Mouse (Mus musculus): ENCODE measurements around the gene Pxmp4. TPM values are rescaled to one million over a fixed set of nuclear protein-coding genes. Genes with fewer than 3 reads are reported as not detected.

Pxmp4 gene
- polyA plus RNA-seq, 1 experiment: 118 TPM

DNA sequence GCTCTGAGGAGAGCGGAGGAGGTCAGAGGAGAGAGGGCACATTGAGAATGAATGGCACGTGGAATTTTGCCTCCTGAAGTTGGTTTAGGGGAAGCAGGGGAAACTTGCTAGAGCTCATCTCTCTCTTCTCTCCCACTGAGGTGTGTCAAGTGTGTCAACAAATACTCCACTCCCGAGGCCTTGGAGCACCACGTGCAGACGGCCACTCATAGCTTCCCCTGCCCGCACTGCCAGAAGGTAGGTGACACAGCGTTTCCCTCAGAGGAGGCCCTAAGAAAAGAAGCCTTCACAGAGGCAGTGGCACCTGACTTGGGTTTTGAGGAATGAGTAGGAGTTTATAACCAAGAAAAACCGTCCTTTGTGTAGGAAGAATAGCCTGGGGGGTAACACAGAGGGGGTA lies 37.7 kb upstream of the Pxmp4 start:
- H3K27ac ChIP-seq (ENCODE audit: insufficient read depth, low read depth, low read length): no peak overlapping the region
- no peak overlapping the region for H3K4me3 ChIP-seq (ENCODE audit: insufficient read depth, low read depth, low read length)
- H3K4me1 ChIP-seq (ENCODE audit: control insufficient read depth, insufficient read depth, low read length): no peaks in the 10 kb centered on the region
- TF ChIP-seq POLR2A (IDR thresholded peaks at IDR 0.05; ENCODE audit: low read depth, low read length): no peak
- no peak for TF ChIP-seq CTCF (conservative IDR thresholded peaks at IDR 0.05; ENCODE audit: insufficient read depth, insufficient read length, low read depth, low read length)
- H3K27me3 ChIP-seq (replicated peaks; ENCODE audit: control insufficient read depth, insufficient read depth, low read length): no peaks in the 10 kb centered on the region
- DNase-seq: no peak
- 83% methylated on average over 8 of the region's 8 CpGs for WGBS
- no peaks in the 10 kb centered on the region for H3K36me3 ChIP-seq (ENCODE audit: control insufficient read depth, insufficient read depth, low read length)

DNA sequence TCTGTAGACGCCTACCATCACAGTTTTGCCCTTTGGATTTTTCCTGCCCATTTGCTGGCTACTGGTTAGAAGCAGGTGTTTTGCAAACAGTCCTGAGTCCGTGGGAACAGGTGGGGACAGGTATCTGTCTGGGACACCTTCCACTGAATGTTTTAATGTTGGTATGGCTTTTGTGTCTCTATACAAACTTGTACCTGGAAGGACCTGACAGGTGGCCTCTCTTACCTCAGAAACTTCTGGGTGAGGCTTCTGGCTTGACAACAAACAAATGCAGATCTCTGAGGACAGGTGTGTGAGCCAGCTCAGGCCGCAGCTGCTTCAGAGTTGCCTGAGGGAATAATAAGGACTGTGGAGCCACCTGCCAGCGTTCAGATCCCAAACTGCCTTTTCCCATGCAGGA lies 35.6 kb upstream of the Pxmp4 start:
- TF ChIP-seq CTCF (conservative IDR thresholded peaks at IDR 0.05; ENCODE audit: insufficient read depth, insufficient read length, low read depth, low read length): no peak
- no peak for TF ChIP-seq POLR2A (IDR thresholded peaks at IDR 0.05; ENCODE audit: low read depth, low read length)
- no peaks in the 10 kb centered on the region for H3K27me3 ChIP-seq (replicated peaks; ENCODE audit: control insufficient read depth, insufficient read depth, low read length)
- no peak for DNase-seq
- H3K36me3 ChIP-seq (ENCODE audit: control insufficient read depth, insufficient read depth, low read length): no peaks in the 10 kb centered on the region
- no peak overlapping the region for H3K4me3 ChIP-seq (ENCODE audit: insufficient read depth, low read depth, low read length)
- H3K27ac ChIP-seq (ENCODE audit: insufficient read depth, low read depth, low read length): no peak overlapping the region
- 80% methylated on average over 4 of the region's 4 CpGs for WGBS
- no peaks in the 10 kb centered on the region for H3K4me1 ChIP-seq (ENCODE audit: control insufficient read depth, insufficient read depth, low read length)

DNA sequence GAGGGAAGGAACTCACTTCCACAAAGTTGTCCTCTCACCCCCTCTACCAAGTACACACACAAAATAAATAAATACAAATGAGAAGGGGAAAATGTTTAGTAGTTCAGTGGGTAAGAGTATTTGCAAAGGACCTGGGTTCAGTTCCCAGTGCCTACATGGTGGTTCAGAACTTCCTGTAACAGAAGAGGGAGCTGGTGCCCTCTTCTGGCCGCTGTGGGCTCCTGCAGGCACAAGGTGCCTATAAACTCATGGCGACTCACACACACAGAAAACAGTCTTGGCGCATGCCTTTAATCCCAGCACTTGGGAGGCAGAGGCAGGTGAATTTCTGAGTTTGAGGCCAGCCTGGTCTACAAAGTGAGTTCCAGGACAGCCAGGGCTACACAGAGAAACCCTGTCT lies 35.0 kb upstream of the Pxmp4 start:
- no peak overlapping the region for H3K27ac ChIP-seq (ENCODE audit: insufficient read depth, low read depth, low read length)
- WGBS: 93% methylated on average over 3 of the region's 3 CpGs
- H3K27me3 ChIP-seq (replicated peaks; ENCODE audit: control insufficient read depth, insufficient read depth, low read length): no peaks in the 10 kb centered on the region
- no peaks in the 10 kb centered on the region for H3K4me1 ChIP-seq (ENCODE audit: control insufficient read depth, insufficient read depth, low read length)
- H3K36me3 ChIP-seq (ENCODE audit: control insufficient read depth, insufficient read depth, low read length): no peaks in the 10 kb centered on the region
- TF ChIP-seq CTCF (conservative IDR thresholded peaks at IDR 0.05; ENCODE audit: insufficient read depth, insufficient read length, low read depth, low read length) (no peak), POLR2A (IDR thresholded peaks at IDR 0.05; ENCODE audit: low read depth, low read length) (no peak)
- DNase-seq: no peak
- H3K4me3 ChIP-seq (ENCODE audit: insufficient read depth, low read depth, low read length): no peak overlapping the region

DNA sequence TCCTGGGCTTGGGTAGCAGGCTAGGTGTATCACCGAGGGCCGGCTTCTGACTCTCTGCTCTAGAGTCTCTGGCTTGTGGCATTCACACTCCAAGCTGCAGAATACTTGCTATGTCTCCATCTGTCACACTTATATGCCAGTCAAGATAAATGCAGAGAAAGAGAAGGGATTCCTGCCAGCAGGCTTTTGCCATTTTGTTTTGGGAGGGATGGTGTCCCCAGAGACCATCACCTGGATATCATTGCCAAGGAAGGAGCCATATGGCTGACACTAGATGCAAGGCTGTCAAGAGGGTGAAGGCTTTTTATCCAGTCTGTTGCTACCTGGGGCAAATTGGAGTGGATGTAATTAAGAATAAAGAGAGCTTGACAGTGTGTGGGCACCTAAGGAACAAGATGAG lies 32.3 kb upstream of the Pxmp4 start:
- Histone ChIP-seq H3K36me3 (ENCODE audit: control insufficient read depth, insufficient read depth, low read length) (no peaks in the 10 kb centered on the region), H3K27me3 (replicated peaks; ENCODE audit: control insufficient read depth, insufficient read depth, low read length) (no peaks in the 10 kb centered on the region), H3K4me1 (ENCODE audit: control insufficient read depth, insufficient read depth, low read length) (no peaks in the 10 kb centered on the region), H3K27ac (ENCODE audit: insufficient read depth, low read depth, low read length) (no peak overlapping the region), H3K4me3 (ENCODE audit: insufficient read depth, low read depth, low read length) (no peak overlapping the region)
- TF ChIP-seq CTCF (conservative IDR thresholded peaks at IDR 0.05; ENCODE audit: insufficient read depth, insufficient read length, low read depth, low read length) (no peak), POLR2A (IDR thresholded peaks at IDR 0.05; ENCODE audit: low read depth, low read length) (no peak)
- DNase-seq: no peak
- 95% methylated on average over 2 of the region's 2 CpGs for WGBS

DNA sequence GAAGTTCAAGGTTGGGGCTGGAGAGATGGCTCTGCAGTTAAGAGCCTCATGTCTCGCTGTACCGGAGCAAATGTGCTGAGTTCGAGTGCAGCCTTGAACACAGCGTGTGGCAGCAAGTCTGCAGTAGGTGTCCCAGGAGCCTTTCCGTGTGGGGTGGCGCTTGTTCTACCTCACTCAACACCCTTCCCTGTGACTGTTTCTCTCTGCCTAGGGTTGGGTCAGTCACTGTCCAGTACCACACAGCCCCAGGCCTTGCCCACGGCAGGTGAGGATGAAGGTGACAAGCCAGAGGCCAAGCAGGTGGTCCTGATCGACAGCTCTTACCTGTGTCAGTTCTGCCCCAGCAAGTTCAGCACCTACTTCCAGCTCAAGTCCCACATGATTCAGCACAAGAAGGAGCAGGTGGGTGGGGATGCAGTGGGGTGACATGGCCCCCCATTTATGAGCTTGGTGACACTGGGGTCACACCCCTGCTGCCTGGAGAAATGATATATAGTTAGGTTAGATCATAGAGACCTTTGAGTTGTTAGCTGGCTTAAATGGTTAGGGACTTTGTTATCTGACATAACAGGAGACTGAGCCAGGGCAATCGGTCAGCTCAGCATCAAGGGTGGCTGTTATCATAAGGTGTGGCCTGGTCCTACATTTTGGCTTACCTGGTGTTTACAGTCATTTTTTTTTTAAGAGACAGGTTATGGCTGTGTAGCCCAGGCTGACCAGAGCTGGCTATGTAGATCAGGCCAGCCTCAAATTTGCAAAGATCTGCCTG lies 30.6 kb upstream of the Pxmp4 start:
- H3K27me3 ChIP-seq (replicated peaks; ENCODE audit: control insufficient read depth, insufficient read depth, low read length): no peaks in the 10 kb centered on the region
- 91% methylated on average over 9 of the region's 9 CpGs for WGBS
- H3K27ac ChIP-seq (ENCODE audit: insufficient read depth, low read depth, low read length): no peak overlapping the region

DNA sequence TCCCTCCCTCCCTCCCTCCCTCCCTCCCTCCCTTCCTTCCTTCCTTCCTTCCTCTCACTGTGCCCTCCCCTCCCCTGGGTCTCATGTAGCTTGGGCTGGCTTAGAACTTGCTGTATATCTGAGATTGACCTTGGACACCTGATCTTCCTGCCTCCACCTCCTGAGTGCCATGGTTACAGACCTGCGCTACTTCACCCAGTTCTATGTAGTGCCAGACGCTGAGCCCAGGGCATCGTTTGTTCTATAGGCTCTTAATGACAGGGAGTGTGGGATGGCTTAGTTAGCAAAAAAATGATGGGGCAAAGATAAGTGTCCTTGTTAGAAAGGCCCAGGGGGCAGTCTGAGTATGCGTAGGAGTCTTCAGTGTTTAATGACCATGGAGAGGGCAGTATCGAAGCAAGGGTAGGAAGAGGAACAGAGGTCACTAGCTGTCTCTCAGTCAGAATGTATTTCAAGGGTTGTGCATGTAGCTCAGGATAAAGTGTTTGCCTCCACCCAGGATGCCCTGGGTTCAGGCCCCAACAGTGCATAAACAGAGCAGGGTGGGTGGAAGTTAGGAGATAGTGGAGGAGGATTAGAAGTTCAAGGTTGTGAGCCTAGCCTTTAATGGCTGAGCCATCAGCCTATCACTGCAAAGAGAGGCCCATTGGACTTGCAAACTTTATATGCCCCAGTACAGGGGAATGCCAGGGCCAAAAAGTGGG lies 29.7 kb upstream of the Pxmp4 start:
- Histone ChIP-seq H3K27ac (ENCODE audit: insufficient read depth, low read depth, low read length) (no peak overlapping the region), H3K36me3 (ENCODE audit: control insufficient read depth, insufficient read depth, low read length) (0 out of 2 replicates have a peak, but pooled peaks cover 3% of the 10 kb centered on the region), H3K4me3 (ENCODE audit: insufficient read depth, low read depth, low read length) (no peak overlapping the region), H3K27me3 (replicated peaks; ENCODE audit: control insufficient read depth, insufficient read depth, low read length) (no peaks in the 10 kb centered on the region), H3K4me1 (ENCODE audit: control insufficient read depth, insufficient read depth, low read length) (no peaks in the 10 kb centered on the region)
- TF ChIP-seq CTCF (conservative IDR thresholded peaks at IDR 0.05; ENCODE audit: insufficient read depth, insufficient read length, low read depth, low read length) (no peak), POLR2A (IDR thresholded peaks at IDR 0.05; ENCODE audit: low read depth, low read length) (no peak)
- 85% methylated on average over 5 of the region's 5 CpGs for WGBS
- DNase-seq: no peak

More for the DNA sequence above, 30.6 kb upstream of the Pxmp4 start:
- no peak for TF ChIP-seq POLR2A (IDR thresholded peaks at IDR 0.05; ENCODE audit: low read depth, low read length)
- no peak for TF ChIP-seq CTCF (conservative IDR thresholded peaks at IDR 0.05; ENCODE audit: insufficient read depth, insufficient read length, low read depth, low read length)
- 0 out of 2 replicates have a peak, but pooled peaks cover 3% of the 10 kb centered on the region for H3K36me3 ChIP-seq (ENCODE audit: control insufficient read depth, insufficient read depth, low read length)
- H3K4me1 ChIP-seq (ENCODE audit: control insufficient read depth, insufficient read depth, low read length): no peaks in the 10 kb centered on the region
- H3K4me3 ChIP-seq (ENCODE audit: insufficient read depth, low read depth, low read length): no peak overlapping the region
- DNase-seq: no peak

DNA sequence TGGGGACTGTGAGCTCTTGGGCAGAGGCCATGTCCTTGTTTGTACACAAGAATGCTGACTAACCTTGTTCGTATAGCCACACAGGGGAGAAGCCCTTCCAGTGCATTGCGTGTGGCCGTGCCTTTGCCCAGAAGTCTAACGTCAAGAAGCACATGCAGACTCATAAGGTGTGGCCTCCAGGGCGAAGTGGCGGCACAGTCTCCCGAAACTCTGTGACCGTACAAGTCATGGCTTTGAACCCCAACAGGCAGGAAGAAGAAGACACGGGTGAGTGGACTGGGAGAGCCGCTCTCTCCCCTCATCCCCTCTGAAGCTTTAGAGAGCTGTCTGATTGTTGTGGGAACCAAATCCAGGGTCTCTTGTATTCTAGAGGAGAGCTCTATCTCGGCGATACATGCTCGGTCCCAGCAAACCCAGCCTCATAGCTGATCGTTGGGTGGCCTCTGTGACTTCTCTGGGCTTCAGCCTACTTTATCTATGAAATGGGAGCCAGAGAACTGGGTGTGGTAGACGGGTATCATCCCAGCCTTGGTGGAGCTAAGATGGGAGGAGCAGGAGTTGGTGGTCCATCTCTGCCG lies 28.8 kb upstream of the Pxmp4 start:
- Histone ChIP-seq H3K4me1 (ENCODE audit: control insufficient read depth, insufficient read depth, low read length) (no peaks in the 10 kb centered on the region), H3K27me3 (replicated peaks; ENCODE audit: control insufficient read depth, insufficient read depth, low read length) (no peaks in the 10 kb centered on the region), H3K27ac (ENCODE audit: insufficient read depth, low read depth, low read length) (no peak overlapping the region), H3K4me3 (ENCODE audit: insufficient read depth, low read depth, low read length) (no peak overlapping the region), H3K36me3 (ENCODE audit: control insufficient read depth, insufficient read depth, low read length) (0 out of 2 replicates have a peak, but pooled peaks cover 3% of the 10 kb centered on the region)
- 88% methylated on average over 16 of the region's 16 CpGs for WGBS
- no peak for DNase-seq
- TF ChIP-seq CTCF (conservative IDR thresholded peaks at IDR 0.05; ENCODE audit: insufficient read depth, insufficient read length, low read depth, low read length) (no peak), POLR2A (IDR thresholded peaks at IDR 0.05; ENCODE audit: low read depth, low read length) (no peak)
